Mouse (Mus musculus) lung, embryonic 14.5 days (tissue): ENCODE results near the gene Retreg1. TPM values are rescaled to one million over a fixed set of nuclear protein-coding genes. Genes with fewer than 3 reads are reported as not detected.

ENCODE experiments used
- ATAC-seq: fragments of 200-750 bp; cut with Nextera tagmentation; 2 replicates; pipeline ENCODE4 v1.8.0; 2017; ENCODE audit warnings: mild to moderate bottlenecking, moderate TSS enrichment, moderate library complexity; ENCODE audit not compliant: insufficient read depth
- DNase-seq: peaks from one replicate; pipeline ENCODE4 v3.0.0-alpha.2; 2015
- H3K27ac ChIP-seq: fragments of 300-500 bp; sonication (generic); 2 replicates; pipeline ENCODE4 v1.5.1; 2014; ENCODE audit warnings: low read depth, mild to moderate bottlenecking, moderate library complexity
- H3K27me3 ChIP-seq: fragments of 300-500 bp; sonication (generic); 2 replicates; pipeline ENCODE4 v1.6.1; 2014; ENCODE audit warnings: low read length, control low read depth; ENCODE audit not compliant: insufficient read depth
- H3K36me3 ChIP-seq: fragments of 300-500 bp; sonication (generic); 2 replicates; pipeline ENCODE4 v1.6.1; 2014; ENCODE audit warnings: control low read depth; ENCODE audit not compliant: insufficient read depth
- H3K4me1 ChIP-seq: fragments of 300-500 bp; sonication (generic); 2 replicates; pipeline ENCODE4 v1.6.1; 2014; ENCODE audit warnings: antibody characterized with exemption, control low read depth; ENCODE audit not compliant: insufficient read depth
- H3K4me2 ChIP-seq: fragments of 300-500 bp; sonication (generic); 2 replicates; pipeline ENCODE4 v1.6.1; 2014; ENCODE audit warnings: mild to moderate bottlenecking
- H3K4me3 ChIP-seq: fragments of 300-500 bp; sonication (generic); 2 replicates; pipeline ENCODE4 v1.5.1; 2014; ENCODE audit warnings: low read depth, low read length
- H3K9ac ChIP-seq: fragments of 300-500 bp; sonication (generic); 2 replicates; pipeline ENCODE4 v1.6.1; 2014
- H3K9me3 ChIP-seq: fragments of 300-500 bp; sonication (generic); 2 replicates; pipeline ENCODE4 v1.6.1; 2016; ENCODE audit warnings: low read depth, low read length, control low read depth
- CTCF ChIP-seq: IDR thresholded peaks from 2 replicates; pipeline ENCODE4 v1.5.1; 2016; ENCODE audit warnings: antibody characterized with exemption, low read depth
- WGBS: fragments of 180-500 bp; shearing (Covaris S2); extraction: QIAGEN DNeasy Blood & Tissue Kit; methylation state at CpG from one replicate; pipeline ENCODE4 v1.1.7; 2014; 5-methylcytosine and 5-hydroxymethylcytosine counted together
- polyA plus RNA-seq: library from polyadenylated mRNA; unstranded; fragments of >200 nt; fragmentation: Nextera tagmentation; extraction: Ambion mirVana; gene quantifications from 2 replicates; pipeline ENCODE4 v1.2.1, GENCODE M21; 2014

Gene Retreg1
- polyA plus RNA-seq, 1 experiment from 2014 or later, result 5.0 TPM

- Histone ChIP-seq H3K27me3 (no peaks in the 10 kb centered on the region), H3K9me3 (no peaks in the 10 kb centered on the region), H3K27ac (no peak overlapping the region), H3K4me1 (no peaks in the 10 kb centered on the region), H3K4me3 (no peak overlapping the region), H3K9ac (no peak overlapping the region), H3K36me3 (no peaks in the 10 kb centered on the region), H3K4me2 (no peak overlapping the region)
- TF ChIP-seq CTCF, result no peak
- WGBS, result 77% methylated on average over 4 of the region's 4 CpGs
- ATAC-seq, result no peak
- DNase-seq, result no peak
These were observed 53.8 kb downstream of the Retreg1 start for GRCm38 (mm10) chr15:25896783-25897182.

GRCm38 (mm10) chr15:25897617-25898016 is 54.6 kb downstream of the Retreg1 start:
- TF ChIP-seq CTCF, result no peak
- DNase-seq (no peak), ATAC-seq (no peak)
- Histone ChIP-seq H3K36me3 (no peaks in the 10 kb centered on the region), H3K4me2 (no peak overlapping the region), H3K9ac (no peak overlapping the region), H3K9me3 (no peaks in the 10 kb centered on the region), H3K4me3 (no peak overlapping the region), H3K4me1 (no peaks in the 10 kb centered on the region), H3K27ac (no peak overlapping the region), H3K27me3 (no peaks in the 10 kb centered on the region)
- 64% methylated on average over 12 of the region's 12 CpGs for WGBS

GRCm38 (mm10) chr15:25899021-25899420 is 56.0 kb downstream of the Retreg1 start:
- Histone ChIP-seq H3K4me3 (no peak overlapping the region), H3K27me3 (no peaks in the 10 kb centered on the region), H3K36me3 (no peaks in the 10 kb centered on the region), H3K27ac (no peak overlapping the region), H3K4me1 (no peaks in the 10 kb centered on the region), H3K9me3 (no peaks in the 10 kb centered on the region), H3K9ac (no peak overlapping the region), H3K4me2 (no peak overlapping the region)
- 74% methylated on average over 5 of the region's 5 CpGs for WGBS
- TF ChIP-seq CTCF, result no peak
- no peak for DNase-seq
- ATAC-seq, result no peak

GRCm38 (mm10) chr15:25900540-25900939 is 57.6 kb downstream of the Retreg1 start:
- H3K4me1 ChIP-seq, result no peaks in the 10 kb centered on the region
- no peak overlapping the region for H3K4me3 ChIP-seq
- H3K9me3 ChIP-seq, result no peaks in the 10 kb centered on the region
- H3K36me3 ChIP-seq, result no peaks in the 10 kb centered on the region
- H3K9ac ChIP-seq, result no peak overlapping the region
- peak; percentile 85 for DNase-seq
- peak; percentile 28; the same call in 1 of the 2 replicates for ATAC-seq
- WGBS, result 5% methylated on average over 7 of the region's 7 CpGs
- H3K27ac ChIP-seq, result no peak overlapping the region
- TF ChIP-seq CTCF, result peak; percentile 88
- no peaks in the 10 kb centered on the region for H3K27me3 ChIP-seq
- H3K4me2 ChIP-seq, result no peak overlapping the region

- DNase-seq, result no peak
- no peaks in the 10 kb centered on the region for H3K27me3 ChIP-seq
- H3K4me3 ChIP-seq, result no peak overlapping the region
- H3K27ac ChIP-seq, result no peak overlapping the region
- no peak overlapping the region for H3K4me2 ChIP-seq
- 88% methylated on average over 15 of the region's 15 CpGs for WGBS
- H3K9me3 ChIP-seq, result no peaks in the 10 kb centered on the region
- no peak overlapping the region for H3K9ac ChIP-seq
- no peaks in the 10 kb centered on the region for H3K36me3 ChIP-seq
- ATAC-seq, result no peak
- no peaks in the 10 kb centered on the region for H3K4me1 ChIP-seq
- no peak for TF ChIP-seq CTCF
These were observed 60.1 kb downstream of the Retreg1 start for GRCm38 (mm10) chr15:25902931-25903615.

- H3K27me3 ChIP-seq, result no peaks in the 10 kb centered on the region
- ATAC-seq, result no peak
- no peak overlapping the region for H3K27ac ChIP-seq
- H3K4me2 ChIP-seq, result no peak overlapping the region
- no peaks in the 10 kb centered on the region for H3K4me1 ChIP-seq
- WGBS, result 76% methylated on average over 14 of the region's 14 CpGs
- TF ChIP-seq CTCF, result no peak
- no peak overlapping the region for H3K4me3 ChIP-seq
- no peak for DNase-seq
- no peaks in the 10 kb centered on the region for H3K9me3 ChIP-seq
- no peaks in the 10 kb centered on the region for H3K36me3 ChIP-seq
- H3K9ac ChIP-seq, result no peak overlapping the region
These were observed 61.5 kb downstream of the Retreg1 start for GRCm38 (mm10) chr15:25904435-25905021.

- ATAC-seq (no peak), DNase-seq (no peak)
- Histone ChIP-seq H3K36me3 (no peaks in the 10 kb centered on the region), H3K4me1 (no peaks in the 10 kb centered on the region), H3K9me3 (no peaks in the 10 kb centered on the region), H3K4me2 (no peak overlapping the region), H3K27ac (no peak overlapping the region), H3K4me3 (no peak overlapping the region), H3K9ac (no peak overlapping the region), H3K27me3 (no peaks in the 10 kb centered on the region)
- WGBS, result 57% methylated on average over 11 of the region's 11 CpGs
- TF ChIP-seq CTCF, result no peak
These were observed 67.0 kb downstream of the Retreg1 start for GRCm38 (mm10) chr15:25909783-25910494.
